14 mouse cellular contexts compared by ENCODE assay signal in genomic region chr2:27785363-27785762, GRCm38 (mm10).
"Had no signal": no experiment of that assay in that cellular context is flagged by ENCODE, and none has a peak within 500 bp of the region (broad histone marks: within the 10 kb centered on the region; RNA-seq: fewer than 3 reads in every experiment).

No protein-coding gene starts in this region.

- H3K4me2 ChIP-seq: limb, embryonic 12.5 days; liver, embryonic 13.5 days; neural tube, embryonic 13.5 days had no signal

- DNase-seq: kidney, adult 18-20 months; kidney, postnatal 10 days; kidney, postnatal 4 days; liver; liver, embryonic 13.5 days; liver, postnatal 0 days; midbrain, embryonic 14.5 days; retina, postnatal 1 day; spleen, adult 18-20 months; thymus, postnatal 4 days had no signal

- H3K4me3 ChIP-seq: layer of hippocampus, adult 2 months; limb, embryonic 12.5 days; liver, embryonic 13.5 days; neural tube, embryonic 13.5 days had no signal

- ATAC-seq: liver, postnatal 0 days; lung, postnatal 0 days had no signal

- H3K4me1 ChIP-seq: limb, embryonic 12.5 days; liver, embryonic 13.5 days; neural tube, embryonic 13.5 days had no signal

- H3K36me3 ChIP-seq: limb, embryonic 12.5 days; liver, embryonic 13.5 days; neural tube, embryonic 13.5 days had no signal

- H3K27me3 ChIP-seq: limb, embryonic 12.5 days; liver, embryonic 13.5 days; neural tube, embryonic 13.5 days had no signal

- H3K27ac ChIP-seq: layer of hippocampus, adult 2 months; limb, embryonic 12.5 days; liver, embryonic 13.5 days; neural tube, embryonic 13.5 days had no signal

- H3K9me3 ChIP-seq: limb, embryonic 12.5 days; liver, embryonic 13.5 days; neural tube, embryonic 13.5 days had no signal

- H3K9ac ChIP-seq: limb, embryonic 12.5 days; liver, embryonic 13.5 days; liver, postnatal 0 days; neural tube, embryonic 13.5 days had no signal
